Mouse (Mus musculus) hindbrain, embryonic 15.5 days (tissue): ENCODE results near the gene Prom2. TPM values are rescaled to one million over a fixed set of nuclear protein-coding genes. Genes with fewer than 3 reads are reported as not detected.

Experiments
- ATAC-seq: fragments of 200-750 bp; cut with Nextera tagmentation; 2 replicates; pipeline ENCODE4 v1.8.0; 2017; ENCODE audit warnings: low read depth, moderate number of reproducible peaks, moderate TSS enrichment; ENCODE audit not compliant: low FRiP score
- H3K27ac ChIP-seq: fragments of 300-500 bp; sonication (generic); replicated peaks from 2 replicates; pipeline ENCODE4 v1.5.1; 2015; ENCODE audit warnings: mild to moderate bottlenecking, inconsistent platforms
- H3K27me3 ChIP-seq: fragments of 300-500 bp; sonication (generic); 2 replicates; pipeline ENCODE4 v1.6.1; 2015; ENCODE audit warnings: control low read depth, inconsistent platforms
- H3K36me3 ChIP-seq: fragments of 300-500 bp; sonication (generic); 2 replicates; pipeline ENCODE4 v1.6.1; 2015; ENCODE audit warnings: control low read depth, inconsistent platforms
- H3K4me1 ChIP-seq: fragments of 300-500 bp; sonication (generic); replicated peaks from 2 replicates; pipeline ENCODE4 v1.6.1; 2015; ENCODE audit warnings: control low read depth, inconsistent platforms
- H3K4me2 ChIP-seq: fragments of 300-500 bp; sonication (generic); 2 replicates; pipeline ENCODE4 v1.6.1; 2015; ENCODE audit warnings: moderate library complexity, mild to moderate bottlenecking, inconsistent platforms
- H3K4me3 ChIP-seq: fragments of 300-500 bp; sonication (generic); 2 replicates; pipeline ENCODE4 v1.5.1; 2015; ENCODE audit warnings: mild to moderate bottlenecking, inconsistent platforms
- H3K9ac ChIP-seq: fragments of 300-500 bp; sonication (generic); 2 replicates; pipeline ENCODE4 v1.6.1; 2015; ENCODE audit warnings: inconsistent platforms
- H3K9me3 ChIP-seq: fragments of 300-500 bp; sonication (generic); 2 replicates; pipeline ENCODE4 v1.6.1; 2016; ENCODE audit warnings: control low read depth, inconsistent platforms
- WGBS: fragments of 180-500 bp; shearing (Covaris S2); methylation state at CpG from one replicate; pipeline ENCODE4 v1.1.7; 2015; 5-methylcytosine and 5-hydroxymethylcytosine counted together
- polyA plus RNA-seq: library from polyadenylated mRNA; unstranded; fragments of >200 nt; fragmentation: Nextera tagmentation; extraction: Ambion mirVana; gene quantifications from 2 replicates; pipeline ENCODE4 v1.2.1, GENCODE M21; 2015

Prom2 gene
- polyA plus RNA-seq, 1 experiment from 2014 or later = 0.09 TPM

- Histone ChIP-seq H3K36me3 (no peaks in the 10 kb centered on the region), H3K27ac (no peak overlapping the region), H3K4me3 (no peak overlapping the region), H3K9ac (no peak overlapping the region), H3K4me2 (no peak overlapping the region), H3K9me3 (no peaks in the 10 kb centered on the region), H3K4me1 (peaks cover 14% of the 10 kb centered on the region), H3K27me3 (no peaks in the 10 kb centered on the region)
- 88% methylated on average over 6 of the region's 6 CpGs for WGBS
- ATAC-seq = no peak
Measured at GRCm38 (mm10) chr2:127506131-127506632, 35.1 kb downstream of the Prom2 start.

- 80% methylated on average over 4 of the region's 4 CpGs for WGBS
- Histone ChIP-seq H3K4me3 (no peak overlapping the region), H3K36me3 (no peaks in the 10 kb centered on the region)
Measured at GRCm38 (mm10) chr2:127505196-127505595, 36.1 kb downstream of the Prom2 start.

GRCm38 (mm10) chr2:127503751-127504549 is 37.3 kb downstream of the Prom2 start:
- 37% methylated on average over 8 of the region's 8 CpGs for WGBS
- no peaks in the 10 kb centered on the region for H3K27me3 ChIP-seq
- H3K4me1 ChIP-seq = peaks cover 11% of the 10 kb centered on the region
- H3K36me3 ChIP-seq = no peaks in the 10 kb centered on the region
- H3K4me2 ChIP-seq = no peak overlapping the region
- H3K9ac ChIP-seq = no peak overlapping the region
- H3K9me3 ChIP-seq = no peaks in the 10 kb centered on the region
- peak overlapping the region; percentile 50; the same call in 1 of the 2 replicates for H3K27ac ChIP-seq
- H3K4me3 ChIP-seq = no peak overlapping the region
- peak; percentile 76 for ATAC-seq

More at GRCm38 (mm10) chr2:127505196-127505595, 36.1 kb downstream of the Prom2 start:
- Histone ChIP-seq H3K27ac (no peak overlapping the region; the same call in 1 of the 2 replicates), H3K4me1 (peaks cover 11% of the 10 kb centered on the region), H3K27me3 (no peaks in the 10 kb centered on the region), H3K4me2 (no peak overlapping the region), H3K9ac (no peak overlapping the region), H3K9me3 (no peaks in the 10 kb centered on the region)
- no peak for ATAC-seq

GRCm38 (mm10) chr2:127501061-127501460 is 40.2 kb downstream of the Prom2 start:
- no peak overlapping the region for H3K9ac ChIP-seq
- no peak overlapping the region for H3K4me2 ChIP-seq
- no peak overlapping the region for H3K27ac ChIP-seq
- H3K27me3 ChIP-seq = no peaks in the 10 kb centered on the region
- H3K36me3 ChIP-seq = no peaks in the 10 kb centered on the region
- peaks cover 11% of the 10 kb centered on the region for H3K4me1 ChIP-seq
- ATAC-seq = no peak
- no peak overlapping the region for H3K4me3 ChIP-seq
- H3K9me3 ChIP-seq = no peaks in the 10 kb centered on the region
- WGBS = 61% methylated on average over 7 of the region's 7 CpGs

GRCm38 (mm10) chr2:127498750-127499149 is 42.5 kb downstream of the Prom2 start:
- no peak overlapping the region for H3K9ac ChIP-seq
- peaks cover under 1% of the 10 kb centered on the region for H3K4me1 ChIP-seq
- no peak overlapping the region for H3K4me2 ChIP-seq
- H3K27me3 ChIP-seq = no peaks in the 10 kb centered on the region
- 84% methylated on average over 8 of the region's 8 CpGs for WGBS
- no peak for ATAC-seq
- no peaks in the 10 kb centered on the region for H3K36me3 ChIP-seq
- H3K27ac ChIP-seq = no peak overlapping the region
- H3K4me3 ChIP-seq = no peak overlapping the region
- H3K9me3 ChIP-seq = no peaks in the 10 kb centered on the region

- no peaks in the 10 kb centered on the region for H3K9me3 ChIP-seq
- H3K27ac ChIP-seq = no peak overlapping the region
- no peak overlapping the region for H3K4me2 ChIP-seq
- 44% methylated on average over 1 of the region's 1 CpGs for WGBS
- H3K27me3 ChIP-seq = no peaks in the 10 kb centered on the region
- no peak for ATAC-seq
- H3K9ac ChIP-seq = no peak overlapping the region
- H3K36me3 ChIP-seq = no peaks in the 10 kb centered on the region
- no peaks in the 10 kb centered on the region for H3K4me1 ChIP-seq
- no peak overlapping the region for H3K4me3 ChIP-seq
Measured at GRCm38 (mm10) chr2:127496321-127496720, 44.9 kb downstream of the Prom2 start.

- Histone ChIP-seq H3K27me3 (peaks cover 67% of the 10 kb centered on the region), H3K9me3 (no peaks in the 10 kb centered on the region), H3K9ac (no peak overlapping the region), H3K4me1 (peaks cover 34% of the 10 kb centered on the region), H3K4me2 (peak overlapping the region; percentile 49), H3K27ac (no peak overlapping the region), H3K36me3 (no peaks in the 10 kb centered on the region), H3K4me3 (peak overlapping the region; percentile 17; the same call in 1 of the 2 replicates)
- peak; percentile 72 for ATAC-seq
- WGBS = 7% methylated on average over 19 of the region's 19 CpGs
Measured at GRCm38 (mm10) chr2:127484476-127485170, 56.6 kb downstream of the Prom2 start.

GRCm38 (mm10) chr2:127483001-127483400 is 58.3 kb downstream of the Prom2 start:
- H3K36me3 ChIP-seq = no peaks in the 10 kb centered on the region
- no peak overlapping the region for H3K27ac ChIP-seq
- under 1% methylated on average over 14 of the region's 21 CpGs for WGBS
- no peak for ATAC-seq
- no peak overlapping the region; the same call in 1 of the 2 replicates for H3K9ac ChIP-seq
- H3K4me3 ChIP-seq = peak overlapping the region; percentile 34
- peak overlapping the region; percentile 72 for H3K4me2 ChIP-seq
- H3K27me3 ChIP-seq = peaks cover 70% of the 10 kb centered on the region
- no peaks in the 10 kb centered on the region for H3K9me3 ChIP-seq
- H3K4me1 ChIP-seq = peaks cover 34% of the 10 kb centered on the region

- Histone ChIP-seq H3K27me3 (peaks cover 70% of the 10 kb centered on the region), H3K4me3 (peak overlapping the region; percentile 34), H3K9ac (no peak overlapping the region), H3K36me3 (no peaks in the 10 kb centered on the region), H3K4me1 (peaks cover 34% of the 10 kb centered on the region), H3K9me3 (no peaks in the 10 kb centered on the region), H3K27ac (no peak overlapping the region), H3K4me2 (peak overlapping the region; percentile 72)
- ATAC-seq = peak; percentile 70
- WGBS = under 1% methylated on average over 21 of the region's 21 CpGs
Measured at GRCm38 (mm10) chr2:127482533-127482911, 58.7 kb downstream of the Prom2 start.

- peak overlapping the region; percentile 72 for H3K4me2 ChIP-seq
- peaks cover 70% of the 10 kb centered on the region for H3K27me3 ChIP-seq
- no peaks in the 10 kb centered on the region for H3K36me3 ChIP-seq
- WGBS = under 1% methylated on average over 59 of the region's 59 CpGs
- H3K9ac ChIP-seq = no peak overlapping the region
- ATAC-seq = no peak
- peak overlapping the region; percentile 34 for H3K4me3 ChIP-seq
- H3K27ac ChIP-seq = no peak overlapping the region
- H3K9me3 ChIP-seq = no peaks in the 10 kb centered on the region
- H3K4me1 ChIP-seq = peaks cover 34% of the 10 kb centered on the region
Measured at GRCm38 (mm10) chr2:127481841-127482532, 59.3 kb downstream of the Prom2 start.

GRCm38 (mm10) chr2:127479763-127480162 is 61.5 kb downstream of the Prom2 start:
- H3K27me3 ChIP-seq = peaks cover 53% of the 10 kb centered on the region
- H3K9me3 ChIP-seq = no peaks in the 10 kb centered on the region
- WGBS = 74% methylated on average over 10 of the region's 10 CpGs

More at GRCm38 (mm10) chr2:127479763-127480162, 61.5 kb downstream of the Prom2 start:
- no peak for ATAC-seq
- Histone ChIP-seq H3K9ac (no peak overlapping the region), H3K4me3 (no peak overlapping the region), H3K36me3 (no peaks in the 10 kb centered on the region), H3K27ac (no peak overlapping the region), H3K4me1 (peaks cover 33% of the 10 kb centered on the region), H3K4me2 (no peak overlapping the region)
